Mouse (Mus musculus) A20 (cell line): ENCODE results near the gene Dnajc17.

Experiments used
- DNase-seq: peaks from one replicate; pipeline ENCODE4 v3.0.0-alpha.2; 2011; ENCODE audit warnings: low read depth, low spot score

Dnajc17 gene

GRCm38 (mm10) chr2:119208344-119209175 is at the start of gene Dnajc17, which contains the start of gene Zfyve19:
TSS of gene Dnajc17 (minus strand) at chr2:119208795.
TSS of gene Zfyve19 (plus strand) at chr2:119208617.
- DNase-seq: peak; percentile 97

GRCm38 (mm10) chr2:119254976-119255375 is 46.4 kb upstream of the Dnajc17 start:
- no peak for DNase-seq

DNA sequence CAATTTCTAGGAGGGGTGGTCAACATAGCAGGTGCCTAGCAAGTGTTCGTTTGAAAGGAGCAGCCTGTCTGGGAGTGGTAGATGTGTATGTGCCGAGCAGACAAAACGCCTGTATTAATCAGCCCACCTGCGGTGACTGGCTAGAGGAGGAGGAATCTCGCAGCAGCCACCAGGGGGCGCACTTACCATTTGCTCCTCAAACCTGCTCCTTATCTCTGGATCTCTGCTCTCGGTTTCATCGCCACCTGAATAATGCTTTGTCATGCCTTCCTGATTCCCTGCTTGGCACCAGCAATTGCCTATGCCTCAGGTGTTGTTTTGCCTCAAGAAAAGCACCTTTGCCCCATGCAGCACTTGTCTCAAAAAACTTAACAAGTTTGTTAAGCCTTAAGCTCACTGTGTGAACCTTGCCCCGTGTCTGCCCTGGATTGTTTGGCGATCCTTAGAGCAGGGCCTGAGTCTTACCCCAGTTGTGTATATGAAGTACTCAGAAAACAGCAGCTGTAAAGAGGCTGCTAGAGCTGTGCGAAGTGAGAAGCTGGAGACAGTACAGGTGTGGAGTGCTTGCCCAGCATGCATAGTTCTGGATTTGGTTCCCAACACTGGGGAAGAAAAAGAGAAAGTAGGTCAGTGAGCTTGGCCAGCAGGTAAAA is 42.4 kb upstream of the Dnajc17 start:
- DNase-seq: peak; percentile 84

GRCm38 (mm10) chr2:119250377-119250776 is 41.8 kb upstream of the Dnajc17 start:
- no peak for DNase-seq

DNA sequence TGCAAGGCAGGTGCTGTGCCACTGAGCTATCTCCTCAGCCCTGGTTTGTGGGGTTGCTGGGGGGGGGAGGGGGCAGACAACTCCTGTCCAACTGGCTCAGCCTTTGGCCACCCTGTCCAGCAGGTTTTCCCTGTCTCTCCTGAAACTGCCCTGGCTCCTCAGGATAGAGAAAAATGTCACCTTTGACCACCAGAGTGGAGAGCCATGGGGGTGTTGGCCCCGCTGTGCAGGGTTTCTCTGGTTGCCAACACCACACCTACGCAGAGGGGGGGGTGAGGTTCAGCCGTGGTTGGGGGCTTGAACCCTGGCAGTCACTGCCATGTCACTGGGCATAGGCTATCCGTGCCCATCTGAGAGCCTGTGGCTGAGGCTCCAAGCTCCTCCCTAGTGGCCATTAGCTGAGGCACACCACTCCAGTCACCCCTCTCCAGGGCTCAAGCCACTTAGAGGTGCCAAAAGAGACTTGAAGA is 41.0 kb upstream of the Dnajc17 start:
- DNase-seq: peak; percentile 47

- no peak for DNase-seq
Measured at GRCm38 (mm10) chr2:119247904-119248303, 39.3 kb upstream of the Dnajc17 start.

DNA sequence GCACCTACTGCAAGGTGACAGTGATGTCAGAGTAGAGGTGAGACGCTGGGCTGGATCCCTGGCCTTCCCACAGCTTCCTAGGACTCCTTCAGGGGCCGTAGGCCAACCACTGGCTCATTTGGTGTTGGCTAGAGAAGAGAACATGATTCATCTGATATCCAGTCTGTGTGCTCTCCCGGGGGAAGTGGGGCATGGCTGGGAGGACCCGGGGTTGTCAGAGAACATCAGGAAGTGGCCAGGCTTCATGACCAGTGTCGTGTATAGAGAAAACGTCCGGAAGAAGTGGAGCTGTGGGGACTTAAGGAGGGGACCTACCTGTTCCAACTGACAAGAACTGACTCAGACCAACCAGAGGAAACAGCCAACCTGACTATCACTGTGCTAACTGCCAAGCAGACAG is 36.7 kb upstream of the Dnajc17 start:
- DNase-seq: no peak

DNA sequence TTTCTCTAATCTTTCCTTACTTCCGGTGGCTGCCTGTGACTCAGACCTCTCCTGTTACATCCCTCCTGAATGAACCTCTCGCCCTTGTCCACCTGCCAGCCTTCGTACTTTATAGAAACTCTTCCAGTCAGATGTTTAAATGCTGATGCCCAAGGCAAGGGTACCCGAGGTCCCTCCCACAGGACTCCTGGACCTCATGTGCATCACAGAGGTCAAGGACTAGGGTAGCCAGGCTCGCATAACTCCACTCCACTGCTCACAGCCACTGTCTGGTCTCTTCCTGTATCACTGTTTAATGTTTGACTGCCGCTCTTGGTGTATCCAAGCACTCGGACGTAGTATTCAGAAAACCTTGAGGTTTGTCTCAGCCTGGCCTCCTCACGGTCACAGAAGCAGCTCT is 34.0 kb upstream of the Dnajc17 start:
- no peak for DNase-seq

DNA sequence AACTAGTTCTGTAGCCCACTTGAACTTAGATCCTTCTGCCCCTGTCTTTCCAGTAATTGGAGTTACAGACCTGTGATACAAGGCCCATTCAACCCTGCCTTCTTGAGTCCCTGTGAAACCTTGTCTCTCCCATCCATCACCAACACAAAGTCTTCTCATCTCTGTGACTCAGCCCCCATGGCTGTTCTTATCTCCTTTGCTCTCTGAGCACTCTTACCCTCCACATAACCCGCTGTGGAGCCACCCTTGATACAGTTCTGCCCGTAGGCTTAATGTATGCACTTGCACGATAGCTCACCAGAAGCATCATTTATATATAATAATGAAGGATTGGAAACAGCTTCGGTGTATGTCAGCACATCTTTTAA is 32.2 kb upstream of the Dnajc17 start:
- no peak for DNase-seq

DNA sequence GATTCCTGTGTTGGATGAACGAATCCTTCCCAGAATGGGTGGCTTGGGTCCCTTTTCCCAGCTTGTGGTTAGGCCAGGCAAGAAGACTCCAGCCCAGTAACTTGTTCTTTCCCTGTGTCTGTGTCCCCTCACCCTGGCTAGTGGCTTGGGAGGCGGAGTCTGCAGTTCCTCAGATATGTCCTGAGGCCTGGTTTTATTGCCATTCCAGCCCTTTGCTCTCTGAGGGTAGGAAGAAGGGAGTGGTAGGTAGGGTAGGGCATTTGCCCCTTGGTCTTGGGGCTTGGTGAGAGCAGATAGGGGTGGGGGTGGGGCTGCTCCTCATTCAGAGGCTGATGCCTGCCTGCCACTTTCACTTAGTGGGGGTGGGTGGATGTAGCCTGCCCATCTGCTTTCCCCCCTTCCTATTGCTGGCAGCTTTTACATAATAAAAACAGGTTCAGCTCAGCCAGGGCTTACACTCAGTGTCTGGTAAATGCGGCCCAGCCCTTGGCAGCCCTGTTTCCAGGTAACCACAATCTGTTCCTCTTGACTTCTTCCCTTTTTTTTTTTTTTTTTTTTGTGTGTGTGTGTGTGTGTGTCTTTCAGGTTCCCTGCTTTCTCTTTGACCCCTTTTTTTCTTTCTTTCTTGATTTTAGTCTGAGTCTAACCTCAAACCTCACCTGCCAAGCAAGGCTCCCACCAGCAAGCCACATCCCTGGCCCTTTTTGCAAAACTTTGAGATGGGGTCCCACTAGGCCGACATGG is 31.7 kb upstream of the Dnajc17 start:
- DNase-seq: peak; percentile 12

DNA sequence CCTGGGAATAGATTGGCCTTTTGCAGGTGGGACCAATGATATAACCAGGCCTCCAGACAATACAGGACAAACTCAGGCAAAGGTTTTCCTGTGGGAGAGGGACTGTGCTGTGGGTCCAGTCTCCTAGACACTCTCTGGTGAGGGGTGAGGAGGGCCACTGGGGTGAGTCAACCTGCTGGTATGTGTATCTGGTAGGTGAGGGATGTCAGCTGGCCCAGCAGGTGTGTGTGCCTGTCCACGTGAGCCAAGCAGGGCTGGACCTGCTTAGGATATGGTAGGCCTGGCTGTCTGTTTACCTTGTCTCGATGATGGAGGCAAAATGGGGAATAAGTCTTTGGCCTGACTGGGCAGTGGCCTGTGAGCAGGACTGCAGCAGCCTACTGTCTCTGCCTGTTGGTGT is 30.1 kb upstream of the Dnajc17 start:
- DNase-seq: no peak

- no peak for DNase-seq
Measured at GRCm38 (mm10) chr2:119237871-119238220, 29.3 kb upstream of the Dnajc17 start.

DNA sequence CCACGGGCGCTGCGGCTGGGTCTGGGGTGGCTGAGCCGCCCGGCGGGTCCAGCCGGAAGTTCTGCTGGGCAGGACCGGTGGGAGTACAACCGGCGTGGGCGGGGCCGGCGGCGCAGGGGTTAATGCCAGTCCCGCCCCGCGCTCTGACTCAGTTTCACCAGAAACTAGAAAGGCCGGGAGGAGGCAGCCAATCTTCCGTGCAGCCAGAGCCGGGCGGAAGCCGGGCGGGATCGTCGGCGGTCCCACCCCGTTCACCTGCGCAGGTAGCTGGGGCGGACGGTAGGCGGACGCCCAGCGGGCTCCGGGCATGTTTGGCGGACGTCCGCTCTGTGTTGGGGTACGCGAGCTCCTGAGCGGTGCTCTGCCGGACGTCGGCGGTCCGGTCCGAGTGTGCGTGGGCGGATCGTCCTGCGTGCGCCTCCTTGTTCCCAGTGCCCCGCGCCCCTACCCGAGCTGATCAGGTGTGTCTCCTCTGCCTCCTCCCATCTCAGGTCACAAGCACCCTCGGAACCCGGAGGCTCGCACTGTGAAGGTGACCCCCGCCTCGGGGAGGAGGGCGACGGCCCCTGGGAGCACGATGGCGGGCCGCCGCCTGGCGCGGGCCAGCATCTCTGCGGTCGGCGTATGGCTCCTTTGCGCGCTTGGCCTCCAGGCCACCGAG is 28.7 kb upstream of the Dnajc17 start, which contains the start of gene Spint1:
Gene Spint1 (plus strand): TSS at position 153 of the 661 bp plus-strand sequence.
- no peak for DNase-seq

GRCm38 (mm10) chr2:119236682-119237209 is 28.2 kb upstream of the Dnajc17 start:
- DNase-seq: no peak

GRCm38 (mm10) chr2:119229775-119230704 is 21.4 kb upstream of the Dnajc17 start, which contains the start of gene Ppp1r14d:
TSS of gene Ppp1r14d (minus strand) at chr2:119229906.
- no peak for DNase-seq

GRCm38 (mm10) chr2:119209176-119209507 is 547 bp upstream of the Dnajc17 start:
- DNase-seq: no peak

DNA sequence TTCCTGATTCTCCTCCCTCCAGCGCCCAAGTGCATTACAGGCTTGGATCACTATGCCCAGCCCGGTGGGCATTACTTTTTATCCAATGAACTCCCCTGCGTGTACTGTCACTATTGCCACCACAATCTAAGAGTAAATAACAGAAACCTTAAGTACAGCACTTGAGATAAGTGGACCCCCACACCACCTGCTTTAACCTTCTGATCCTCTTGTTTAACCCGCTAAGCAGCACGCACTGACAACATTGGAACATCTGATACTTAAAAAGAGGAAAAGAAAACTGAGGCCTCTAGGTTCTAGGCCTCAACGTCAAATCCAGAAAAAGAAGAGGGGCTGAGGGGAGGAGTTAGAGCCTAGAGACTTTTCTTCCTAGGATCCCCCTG is 643 bp downstream of the Dnajc17 start:
- DNase-seq: no peak

GRCm38 (mm10) chr2:119203871-119204460 is 4.6 kb downstream of the Dnajc17 start:
- no peak for DNase-seq

DNA sequence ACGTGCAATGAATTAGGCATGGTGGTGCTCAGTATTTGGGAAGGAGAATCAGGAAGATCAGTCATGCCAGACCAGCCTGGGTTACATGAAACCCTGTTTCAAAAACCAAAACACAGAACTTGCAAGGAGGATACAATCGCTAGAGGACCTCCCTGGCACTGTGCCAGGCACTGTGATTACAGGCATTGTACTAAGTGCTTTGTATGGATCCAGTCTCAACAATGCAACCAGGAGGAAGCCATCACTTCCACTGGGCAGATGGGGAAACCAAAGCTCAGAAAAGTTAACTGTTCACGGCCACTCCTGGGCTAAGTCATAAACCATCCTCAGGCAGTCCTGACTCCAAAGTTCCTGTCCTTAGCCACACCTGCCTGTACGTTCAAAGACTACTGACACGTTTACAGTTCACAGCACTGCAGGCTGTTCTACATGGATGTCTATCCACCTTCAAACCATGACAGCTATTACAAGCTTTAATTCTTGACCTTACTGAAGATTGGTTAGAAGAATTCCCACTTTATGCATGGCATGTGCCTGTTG is 5.6 kb downstream of the Dnajc17 start:
- DNase-seq: no peak

DNA sequence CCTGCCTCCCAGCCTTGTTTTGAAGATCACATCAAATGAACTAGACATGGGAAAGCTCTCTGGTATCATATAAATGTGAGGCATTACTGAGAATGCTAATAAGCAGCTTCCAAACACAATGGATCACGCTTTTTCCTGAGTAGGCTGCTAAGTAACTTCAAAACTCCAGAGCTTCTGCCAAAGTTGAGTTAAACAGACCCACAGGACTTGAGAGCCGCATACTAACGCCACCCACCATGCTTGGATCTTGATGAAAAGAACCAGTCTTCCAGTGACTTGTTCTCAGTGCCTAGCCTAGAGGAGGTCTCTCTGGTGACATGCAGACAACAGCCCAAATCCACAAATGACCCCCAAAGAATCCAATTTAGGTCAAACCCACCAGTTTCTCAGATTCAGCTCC is 9.7 kb downstream of the Dnajc17 start:
- no peak for DNase-seq
